Mouse (Mus musculus): Measurements from ENCODE around the gene Negr1. TPM values are rescaled to one million over a fixed set of nuclear protein-coding genes. Genes with fewer than 3 reads are reported as not detected.
A peak's percentile ranks its signal among the peaks of the same experiment; 100 is the strongest.

Negr1 gene
- polyA plus RNA-seq, 1 experiment from 2014 or later, result 1.9 TPM

DNA sequence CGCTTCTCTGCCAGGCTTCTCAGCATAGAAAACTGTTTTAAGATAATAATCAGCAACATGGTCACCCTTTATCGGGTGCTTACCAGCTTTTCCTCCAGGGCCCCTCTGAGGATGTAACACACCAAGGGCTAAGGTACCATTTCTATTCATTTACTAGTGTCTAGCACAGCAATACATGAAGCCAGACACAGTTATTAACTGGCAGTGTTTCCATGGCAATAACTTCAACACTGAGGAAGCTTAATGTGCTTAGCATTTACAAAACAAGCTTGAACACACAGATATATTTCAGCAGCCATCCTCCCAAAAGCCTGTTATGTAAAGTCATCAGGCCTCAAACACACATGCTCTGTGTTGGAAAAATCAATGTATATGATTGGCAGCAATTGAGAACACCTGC is 620.4 kb downstream of the Negr1 start:
- Histone ChIP-seq H3K27me3 (ENCODE audit: control insufficient read depth, insufficient read depth, low read length) (no peaks in the 10 kb centered on the region), H3K4me1 (ENCODE audit: control insufficient read depth, insufficient read depth, low read length) (no peaks in the 10 kb centered on the region), H3K4me2 (ENCODE audit: low read depth, severe bottlenecking) (no peak overlapping the region), H3K9ac (ENCODE audit: low read length) (no peak overlapping the region), H3K9me3 (ENCODE audit: control insufficient read depth, low read length) (no peaks in the 10 kb centered on the region), H3K27ac (replicated peaks; ENCODE audit: low read depth, low read length) (no peak overlapping the region), H3K36me3 (ENCODE audit: control insufficient read depth, insufficient read depth, low read length) (no peaks in the 10 kb centered on the region), H3K4me3 (ENCODE audit: low read depth, low read length) (no peak overlapping the region)
- 94% methylated on average over 2 of the region's 2 CpGs for WGBS
- ATAC-seq (ENCODE audit: insufficient number of reproducible peaks, low FRiP score, low TSS enrichment, low read depth) (no peak), DNase-seq (ENCODE audit: low spot score) (no peak)

DNA sequence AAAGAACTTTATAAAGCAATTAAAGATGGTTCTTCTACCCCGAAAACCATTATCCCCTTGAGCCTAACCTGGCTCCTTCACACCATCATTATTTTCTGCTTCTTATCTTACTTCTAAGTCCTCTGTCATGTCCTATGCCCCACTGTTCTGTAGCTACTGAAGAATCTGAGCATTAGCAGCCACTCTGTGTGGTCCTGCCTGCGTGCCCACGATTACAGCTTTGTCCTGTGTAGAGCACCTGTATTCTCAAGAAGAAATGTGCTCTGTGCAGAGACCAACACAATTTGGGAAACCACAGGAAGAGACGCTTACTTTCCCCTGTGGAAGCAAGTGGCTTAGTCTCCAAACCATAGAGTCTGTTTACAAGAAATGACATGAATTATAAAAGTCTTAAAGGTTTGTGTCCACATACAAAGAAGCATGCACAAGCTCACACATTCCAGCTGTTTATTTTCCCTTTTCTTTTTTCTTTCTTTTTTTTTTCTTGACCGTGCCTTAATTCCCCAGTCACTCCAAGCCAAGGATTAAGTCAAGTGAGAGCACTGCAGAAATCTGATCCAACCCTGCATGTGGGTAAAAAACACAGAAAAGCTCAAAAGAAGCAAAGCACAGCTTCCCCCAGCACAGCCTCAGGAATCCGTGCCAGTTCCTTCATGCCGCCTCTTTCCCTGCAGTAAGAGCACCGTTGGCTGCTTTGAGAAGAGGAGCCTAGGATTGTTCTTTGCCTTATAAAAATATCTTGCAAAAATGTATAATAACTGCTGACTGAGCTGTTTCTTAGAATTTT is 627.5 kb downstream of the Negr1 start:
- DNase-seq (ENCODE audit: low spot score) (peak; percentile 21), ATAC-seq (ENCODE audit: insufficient number of reproducible peaks, low FRiP score, low TSS enrichment, low read depth) (no peak; the same call in 1 of the 2 replicates)
- Histone ChIP-seq H3K27me3 (ENCODE audit: control insufficient read depth, insufficient read depth, low read length) (no peaks in the 10 kb centered on the region), H3K27ac (replicated peaks; ENCODE audit: low read depth, low read length) (no peak overlapping the region), H3K4me2 (ENCODE audit: low read depth, severe bottlenecking) (no peak overlapping the region), H3K4me1 (ENCODE audit: control insufficient read depth, insufficient read depth, low read length) (no peaks in the 10 kb centered on the region), H3K36me3 (ENCODE audit: control insufficient read depth, insufficient read depth, low read length) (no peaks in the 10 kb centered on the region), H3K4me3 (ENCODE audit: low read depth, low read length) (no peak overlapping the region), H3K9ac (ENCODE audit: low read length) (no peak overlapping the region), H3K9me3 (ENCODE audit: control insufficient read depth, low read length) (no peaks in the 10 kb centered on the region)
- 67% methylated on average over 8 of the region's 8 CpGs for WGBS

DNA sequence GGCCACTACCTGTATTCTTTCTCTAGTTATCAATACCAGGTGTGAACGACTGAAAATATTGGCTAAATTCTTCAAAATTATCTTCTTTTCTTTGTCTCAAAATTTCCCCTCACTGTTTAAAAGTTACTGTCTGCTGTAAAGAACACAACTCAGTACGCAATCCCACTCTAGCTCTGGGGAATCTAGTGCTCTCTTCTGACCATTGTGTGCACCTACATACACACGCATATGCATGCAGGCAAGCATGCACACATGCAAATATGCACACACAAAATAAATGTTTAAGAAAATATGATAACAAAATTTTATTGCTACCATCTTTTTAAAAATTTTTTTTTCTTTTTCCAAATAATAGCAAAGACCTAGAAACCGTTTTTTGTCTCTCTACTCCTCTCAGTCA is 628.2 kb downstream of the Negr1 start:
- DNase-seq (ENCODE audit: low spot score) (peak; percentile 5), ATAC-seq (ENCODE audit: insufficient number of reproducible peaks, low FRiP score, low TSS enrichment, low read depth) (no peak)
- Histone ChIP-seq H3K4me3 (ENCODE audit: low read depth, low read length) (no peak overlapping the region), H3K4me2 (ENCODE audit: low read depth, severe bottlenecking) (no peak overlapping the region), H3K27me3 (ENCODE audit: control insufficient read depth, insufficient read depth, low read length) (no peaks in the 10 kb centered on the region), H3K4me1 (ENCODE audit: control insufficient read depth, insufficient read depth, low read length) (no peaks in the 10 kb centered on the region), H3K9ac (ENCODE audit: low read length) (no peak overlapping the region), H3K9me3 (ENCODE audit: control insufficient read depth, low read length) (no peaks in the 10 kb centered on the region), H3K36me3 (ENCODE audit: control insufficient read depth, insufficient read depth, low read length) (no peaks in the 10 kb centered on the region), H3K27ac (replicated peaks; ENCODE audit: low read depth, low read length) (no peak overlapping the region)
- WGBS, result 86% methylated on average over 4 of the region's 4 CpGs

GRCm38 (mm10) chr3:157190551-157190950 is 629.0 kb downstream of the Negr1 start:
- ATAC-seq (ENCODE audit: insufficient number of reproducible peaks, low FRiP score, low TSS enrichment, low read depth), result no peak
- WGBS, result 62% methylated on average over 3 of the region's 3 CpGs
- H3K27ac ChIP-seq (replicated peaks; ENCODE audit: low read depth, low read length), result no peak overlapping the region

GRCm38 (mm10) chr3:157192021-157192420 is 630.4 kb downstream of the Negr1 start:
- Histone ChIP-seq H3K4me3 (ENCODE audit: low read depth, low read length) (no peak overlapping the region), H3K4me1 (ENCODE audit: control insufficient read depth, insufficient read depth, low read length) (no peaks in the 10 kb centered on the region), H3K27ac (replicated peaks; ENCODE audit: low read depth, low read length) (no peak overlapping the region), H3K27me3 (ENCODE audit: control insufficient read depth, insufficient read depth, low read length) (no peaks in the 10 kb centered on the region), H3K4me2 (ENCODE audit: low read depth, severe bottlenecking) (no peak overlapping the region), H3K36me3 (ENCODE audit: control insufficient read depth, insufficient read depth, low read length) (no peaks in the 10 kb centered on the region), H3K9ac (ENCODE audit: low read length) (no peak overlapping the region), H3K9me3 (ENCODE audit: control insufficient read depth, low read length) (no peaks in the 10 kb centered on the region)
- DNase-seq (ENCODE audit: low spot score), result peak; percentile 3
- 64% methylated on average over 3 of the region's 3 CpGs for WGBS
- ATAC-seq (ENCODE audit: insufficient number of reproducible peaks, low FRiP score, low TSS enrichment, low read depth), result no peak

More at GRCm38 (mm10) chr3:157190551-157190950, 629.0 kb downstream of the Negr1 start:
- Histone ChIP-seq H3K36me3 (ENCODE audit: control insufficient read depth, insufficient read depth, low read length) (no peaks in the 10 kb centered on the region), H3K9me3 (ENCODE audit: control insufficient read depth, low read length) (no peaks in the 10 kb centered on the region), H3K9ac (ENCODE audit: low read length) (no peak overlapping the region), H3K4me1 (ENCODE audit: control insufficient read depth, insufficient read depth, low read length) (no peaks in the 10 kb centered on the region), H3K27me3 (ENCODE audit: control insufficient read depth, insufficient read depth, low read length) (no peaks in the 10 kb centered on the region), H3K4me2 (ENCODE audit: low read depth, severe bottlenecking) (no peak overlapping the region), H3K4me3 (ENCODE audit: low read depth, low read length) (no peak overlapping the region)
- peak; percentile 20 for DNase-seq (ENCODE audit: low spot score)

DNA sequence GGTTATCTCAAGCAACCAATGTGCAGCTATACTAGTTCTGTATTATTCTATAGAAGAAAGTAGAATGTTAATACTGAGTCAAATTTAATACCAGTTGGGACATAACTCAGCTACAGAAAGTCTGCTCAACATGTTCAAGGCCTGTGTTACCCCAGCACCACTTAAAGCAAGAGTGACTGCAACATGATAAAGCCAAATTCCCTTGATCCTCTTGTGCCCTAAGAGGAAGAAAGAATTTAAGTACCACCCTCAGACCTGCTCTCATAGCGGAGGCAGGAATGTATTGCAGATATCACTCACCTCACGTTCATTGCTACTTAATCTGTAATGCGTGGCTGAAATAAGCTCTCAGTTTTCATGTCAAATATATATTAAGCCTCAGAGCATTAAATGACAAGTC is 631.5 kb downstream of the Negr1 start:
- Histone ChIP-seq H3K9me3 (ENCODE audit: control insufficient read depth, low read length) (no peaks in the 10 kb centered on the region), H3K4me1 (ENCODE audit: control insufficient read depth, insufficient read depth, low read length) (no peaks in the 10 kb centered on the region), H3K4me3 (ENCODE audit: low read depth, low read length) (no peak overlapping the region), H3K4me2 (ENCODE audit: low read depth, severe bottlenecking) (no peak overlapping the region), H3K36me3 (ENCODE audit: control insufficient read depth, insufficient read depth, low read length) (no peaks in the 10 kb centered on the region), H3K27ac (replicated peaks; ENCODE audit: low read depth, low read length) (no peak overlapping the region), H3K27me3 (ENCODE audit: control insufficient read depth, insufficient read depth, low read length) (no peaks in the 10 kb centered on the region), H3K9ac (ENCODE audit: low read length) (no peak overlapping the region)
- WGBS, result 87% methylated on average over 3 of the region's 3 CpGs
- no peak for ATAC-seq (ENCODE audit: insufficient number of reproducible peaks, low FRiP score, low TSS enrichment, low read depth)
- no peak for DNase-seq (ENCODE audit: low spot score)

DNA sequence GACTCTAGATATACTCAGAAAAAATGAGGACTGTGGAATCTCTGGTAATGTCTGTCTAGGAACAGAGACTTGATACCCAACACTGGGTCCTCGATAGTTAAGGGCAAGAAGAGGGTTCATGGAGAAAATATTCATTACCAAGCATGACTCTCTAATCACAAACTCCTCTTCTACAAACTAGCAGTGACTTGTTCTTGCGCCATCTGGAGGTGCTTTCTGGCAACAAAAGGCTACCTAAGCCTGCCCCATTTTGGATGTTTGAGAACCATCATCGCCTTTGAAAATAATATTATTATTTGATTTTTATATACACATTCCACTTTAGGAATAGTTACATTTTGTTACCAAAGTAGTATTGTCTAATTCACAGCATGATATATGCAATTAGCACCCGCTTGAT is 637.1 kb downstream of the Negr1 start:
- Histone ChIP-seq H3K4me2 (ENCODE audit: low read depth, severe bottlenecking) (no peak overlapping the region), H3K4me3 (ENCODE audit: low read depth, low read length) (no peak overlapping the region), H3K36me3 (ENCODE audit: control insufficient read depth, insufficient read depth, low read length) (no peaks in the 10 kb centered on the region), H3K9ac (ENCODE audit: low read length) (no peak overlapping the region), H3K9me3 (ENCODE audit: control insufficient read depth, low read length) (no peaks in the 10 kb centered on the region), H3K27me3 (ENCODE audit: control insufficient read depth, insufficient read depth, low read length) (no peaks in the 10 kb centered on the region), H3K4me1 (ENCODE audit: control insufficient read depth, insufficient read depth, low read length) (no peaks in the 10 kb centered on the region), H3K27ac (replicated peaks; ENCODE audit: low read depth, low read length) (no peak overlapping the region)
- ATAC-seq (ENCODE audit: insufficient number of reproducible peaks, low FRiP score, low TSS enrichment, low read depth), result no peak
- peak; percentile 18 for DNase-seq (ENCODE audit: low spot score)
- WGBS, result 81% methylated on average over 4 of the region's 4 CpGs

- WGBS, result 95% methylated on average over 2 of the region's 2 CpGs
- ATAC-seq (ENCODE audit: insufficient number of reproducible peaks, low FRiP score, low TSS enrichment, low read depth) (peak; percentile 11; the same call in 1 of the 2 replicates), DNase-seq (ENCODE audit: low spot score) (peak; percentile 6)
- Histone ChIP-seq H3K27ac (replicated peaks; ENCODE audit: low read depth, low read length) (no peak overlapping the region), H3K4me1 (ENCODE audit: control insufficient read depth, insufficient read depth, low read length) (no peaks in the 10 kb centered on the region), H3K9me3 (ENCODE audit: control insufficient read depth, low read length) (no peaks in the 10 kb centered on the region), H3K4me2 (ENCODE audit: low read depth, severe bottlenecking) (no peak overlapping the region), H3K4me3 (ENCODE audit: low read depth, low read length) (no peak overlapping the region), H3K9ac (ENCODE audit: low read length) (no peak overlapping the region), H3K27me3 (ENCODE audit: control insufficient read depth, insufficient read depth, low read length) (no peaks in the 10 kb centered on the region), H3K36me3 (ENCODE audit: control insufficient read depth, insufficient read depth, low read length) (no peaks in the 10 kb centered on the region)
Measured at GRCm38 (mm10) chr3:157201726-157202125, 640.1 kb downstream of the Negr1 start.

GRCm38 (mm10) chr3:157203573-157203972 is 642.0 kb downstream of the Negr1 start:
- 77% methylated on average over 8 of the region's 8 CpGs for WGBS
- DNase-seq (ENCODE audit: low spot score), result peak; percentile 14
- no peaks in the 10 kb centered on the region for H3K36me3 ChIP-seq (ENCODE audit: control insufficient read depth, insufficient read depth, low read length)
- no peaks in the 10 kb centered on the region for H3K27me3 ChIP-seq (ENCODE audit: control insufficient read depth, insufficient read depth, low read length)
- H3K27ac ChIP-seq (replicated peaks; ENCODE audit: low read depth, low read length), result no peak overlapping the region
- no peak overlapping the region for H3K4me3 ChIP-seq (ENCODE audit: low read depth, low read length)
- H3K9me3 ChIP-seq (ENCODE audit: control insufficient read depth, low read length), result no peaks in the 10 kb centered on the region
- H3K4me1 ChIP-seq (ENCODE audit: control insufficient read depth, insufficient read depth, low read length), result no peaks in the 10 kb centered on the region
- no peak for ATAC-seq (ENCODE audit: insufficient number of reproducible peaks, low FRiP score, low TSS enrichment, low read depth)
- H3K4me2 ChIP-seq (ENCODE audit: low read depth, severe bottlenecking), result no peak overlapping the region
- H3K9ac ChIP-seq (ENCODE audit: low read length), result no peak overlapping the region

Measured in limb, embryonic 11.5 days (tissue).